Mouse (Mus musculus) spleen, postnatal 36 days (tissue): ENCODE measurements around the gene Boll.

Source experiments
- DNase-seq, 2 experiments: peaks; one replicate each; pipeline ENCODE4 v3.0.0; 2022; ENCODE audit warnings: low spot score in 2 of 2, mixed read lengths in 1 of 2

Boll gene

GRCm38 (mm10) chr1:55207561-55207960 lies 155.7 kb downstream of the Boll start:
- no peak for DNase-seq

- DNase-seq: no peak
Observed at GRCm38 (mm10) chr1:55205808-55206327, 157.4 kb downstream of the Boll start.

- no peak for DNase-seq
Observed at GRCm38 (mm10) chr1:55201850-55202752, 161.2 kb downstream of the Boll start.

GRCm38 (mm10) chr1:55198719-55199118 lies 164.6 kb downstream of the Boll start:
- no peak for DNase-seq
